21 mouse cellular contexts compared by ENCODE assay signal in the genomic region with DNA sequence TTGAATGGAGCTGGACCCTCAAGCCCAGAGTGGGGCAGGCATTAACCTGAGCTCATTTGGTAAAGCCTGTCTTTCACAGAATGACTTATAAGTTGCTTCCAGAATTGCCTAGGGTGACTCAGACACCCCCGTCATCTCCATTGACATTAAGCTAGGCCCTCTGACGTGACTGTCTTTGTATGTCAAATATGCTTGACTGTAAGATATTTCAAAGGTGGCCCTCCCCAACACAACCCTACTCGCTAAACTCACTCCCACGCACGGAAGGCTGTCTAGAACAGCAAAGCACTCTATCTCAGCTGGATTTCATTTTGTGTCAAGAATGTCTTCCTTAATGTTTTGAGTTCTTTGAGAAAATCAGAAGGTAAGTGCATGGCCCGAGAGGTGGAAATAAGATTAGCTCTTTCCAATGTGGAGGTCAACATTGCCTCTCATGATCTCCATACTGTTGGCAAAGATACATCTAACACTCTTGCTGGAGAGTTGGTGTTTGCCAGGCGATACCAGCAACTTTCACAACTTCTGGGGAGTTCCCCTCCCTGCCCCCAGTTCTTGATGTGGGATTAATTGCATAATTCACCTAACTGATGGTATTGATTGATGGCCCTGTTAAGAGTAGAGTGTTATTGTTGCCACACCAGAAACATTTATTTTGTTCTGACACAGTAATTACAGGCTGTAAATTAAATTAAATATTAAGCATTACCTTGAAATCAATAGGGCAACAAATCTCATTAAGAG.
DNase-seq lines count a peak whose midpoint lies in the region; ATAC-seq and TF ChIP-seq lines count a peak whose summit lies in the region.
"Had no signal": no experiment of that assay in that cellular context is flagged by ENCODE, and none has a peak within 500 bp of the region (broad histone marks: within the 10 kb centered on the region; RNA-seq: fewer than 3 reads in every experiment).

No protein-coding gene starts in this region.

- no peak overlapping the region for H3K4me3 ChIP-seq in liver, postnatal 0 days (ENCODE audit: low read depth, low read length)
- no peak overlapping the region for H3K4me3 ChIP-seq in liver, embryonic 11.5 days (ENCODE audit: low read depth, low read length)
- H3K4me3 ChIP-seq: embryonic facial prominence, embryonic 10.5 days; embryonic facial prominence, embryonic 15.5 days; forebrain, embryonic 10.5 days; forebrain, embryonic 15.5 days; gastrocnemius, adult 2 months; heart, embryonic 13.5 days; liver, embryonic 12.5 days; neural tube, embryonic 12.5 days had no signal

- no peak overlapping the region for H3K9ac ChIP-seq in liver, postnatal 0 days (replicated peaks)
- no peak overlapping the region for H3K9ac ChIP-seq in liver, embryonic 11.5 days (ENCODE audit: low read depth, low read length)
- H3K9ac ChIP-seq: embryonic facial prominence, embryonic 15.5 days; forebrain, embryonic 15.5 days; hindbrain, embryonic 14.5 days; liver, embryonic 12.5 days; neural tube, embryonic 12.5 days had no signal

- peak; percentile 84 for ATAC-seq in liver, postnatal 0 days
- ATAC-seq in liver, embryonic 11.5 days (replicated peaks; ENCODE audit: low FRiP score), result no peak
- ATAC-seq in granulocyte monocyte progenitor cell, adult 5-6 weeks (replicated peaks; ENCODE audit: poor library complexity, severe bottlenecking), result peak; percentile 79
- ATAC-seq: forebrain, embryonic 15.5 days; liver, embryonic 12.5 days; midbrain, embryonic 16.5 days had no signal

- no peaks in the 10 kb centered on the region for H3K9me3 ChIP-seq in liver, postnatal 0 days (ENCODE audit: low read length)
- H3K9me3 ChIP-seq in liver, embryonic 11.5 days (ENCODE audit: control insufficient read depth, low read length), result no peaks in the 10 kb centered on the region
- H3K9me3 ChIP-seq: embryonic facial prominence, embryonic 10.5 days; embryonic facial prominence, embryonic 15.5 days; forebrain, embryonic 10.5 days; forebrain, embryonic 15.5 days; heart, embryonic 13.5 days; liver, embryonic 12.5 days; neural tube, embryonic 12.5 days had no signal

- no peak for TF ChIP-seq CTCF in liver, postnatal 0 days (IDR thresholded peaks at IDR 0.05; ENCODE audit: low read depth)

- WGBS in liver, postnatal 0 days (ENCODE audit: insufficient replicate concordance), result 76% methylated on average over 7 of the region's 7 CpGs
- 82% methylated on average over 7 of the region's 7 CpGs for WGBS in liver, embryonic 11.5 days

- peaks cover 26% of the 10 kb centered on the region for H3K36me3 ChIP-seq in liver, postnatal 0 days (replicated peaks; ENCODE audit: insufficient read depth, low read length)
- H3K36me3 ChIP-seq in liver, embryonic 11.5 days (ENCODE audit: control insufficient read depth, insufficient read depth, low read length), result no peaks in the 10 kb centered on the region; the same call in 1 of the 2 replicates
- H3K36me3 ChIP-seq: forebrain, embryonic 10.5 days; forebrain, embryonic 15.5 days; G1E; neural tube, embryonic 12.5 days had no signal

- peaks cover 12% of the 10 kb centered on the region for H3K4me1 ChIP-seq in liver, postnatal 0 days (ENCODE audit: insufficient read depth)
- no peaks in the 10 kb centered on the region for H3K4me1 ChIP-seq in liver, embryonic 11.5 days (replicated peaks; ENCODE audit: control insufficient read depth, insufficient read depth, low read length)
- H3K4me1 ChIP-seq: forebrain, embryonic 10.5 days; forebrain, embryonic 15.5 days had no signal

- H3K27ac ChIP-seq in liver, postnatal 0 days (ENCODE audit: low read depth), result no peak overlapping the region
- H3K27ac ChIP-seq in liver, embryonic 11.5 days (ENCODE audit: low read depth, low read length), result no peak overlapping the region
- H3K27ac ChIP-seq: embryonic facial prominence, embryonic 10.5 days; embryonic facial prominence, embryonic 15.5 days; forebrain, embryonic 10.5 days; forebrain, embryonic 15.5 days; hindbrain, embryonic 14.5 days; liver, embryonic 12.5 days; neural tube, embryonic 12.5 days had no signal

- TF ChIP-seq EP300 in liver, postnatal 0 days (IDR thresholded peaks at IDR 0.05; ENCODE audit: low read depth), result 0 out of 2 replicates have a peak, but pooled peaks have one; percentile 28

- no peaks in the 10 kb centered on the region for H3K27me3 ChIP-seq in liver, postnatal 0 days (ENCODE audit: insufficient read depth, low read length)
- H3K27me3 ChIP-seq in liver, embryonic 11.5 days (replicated peaks; ENCODE audit: control insufficient read depth, insufficient read depth, low read length), result no peaks in the 10 kb centered on the region
- H3K27me3 ChIP-seq: embryonic facial prominence, embryonic 15.5 days; forebrain, embryonic 15.5 days; heart, embryonic 13.5 days; liver, embryonic 12.5 days; neural tube, embryonic 12.5 days had no signal

- H3K4me2 ChIP-seq in liver, postnatal 0 days (ENCODE audit: low read depth, low read length), result no peak overlapping the region
- no peak overlapping the region for H3K4me2 ChIP-seq in liver, embryonic 11.5 days
- H3K4me2 ChIP-seq: embryonic facial prominence, embryonic 15.5 days; forebrain, embryonic 15.5 days; heart, embryonic 13.5 days; hindbrain, embryonic 14.5 days; liver, embryonic 12.5 days; midbrain, embryonic 11.5 days; neural tube, embryonic 12.5 days had no signal

- no peak for DNase-seq in liver, postnatal 0 days
- DNase-seq in liver, embryonic 11.5 days (ENCODE audit: low spot score), result no peak
- peak; percentile 70 for DNase-seq in T-cell, adult 2 months (ENCODE audit: low spot score)
- no peak for DNase-seq in testis, postnatal 10 days (ENCODE audit: low spot score)
- no peak for DNase-seq in layer of hippocampus, postnatal 25 days (ENCODE audit: extremely low spot score in 1 of 2, low spot score in 1 of 2)
- no peak for DNase-seq in gastrocnemius, postnatal 10 days
- DNase-seq: cerebellum, adult 8-10 months; layer of hippocampus, adult 9-11 months had no signal
